Mouse (Mus musculus) gastrocnemius, postnatal 4 days (tissue): ENCODE measurements at regions not wholly inside any gene's neighbourhood (a gene's known extent, or its start where the extent isn't known, plus 50 kb on each side); places are given as distances from the start of the nearest gene placed in this dataset.

Experiments
- DNase-seq, 2 experiments: peaks; one replicate each; pipeline ENCODE4 v3.0.0; 2021 to 2022; ENCODE audit warnings: low spot score in 2 of 2, mixed read lengths in 2 of 2

DNA sequence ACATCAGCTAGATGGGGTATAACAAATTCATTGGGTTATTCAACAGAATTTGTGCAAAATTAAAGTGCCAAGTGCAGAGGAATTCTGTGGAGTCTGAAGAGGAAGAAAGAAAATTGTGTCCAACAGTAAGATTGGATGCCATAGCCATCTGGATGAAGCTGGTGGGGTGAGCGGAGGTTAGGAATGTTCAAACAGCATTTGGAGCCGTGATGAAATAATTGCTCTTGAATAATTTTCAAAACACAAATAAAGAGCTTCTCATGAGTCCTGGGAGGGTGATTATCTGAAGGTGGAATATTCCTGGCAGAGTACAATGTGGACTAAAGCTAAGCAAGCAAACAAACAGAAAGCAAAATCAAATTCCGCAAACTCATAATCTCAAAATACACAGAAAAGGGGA, 260.8 kb downstream of the 1190002N15Rik start:
- no peak for DNase-seq

DNA sequence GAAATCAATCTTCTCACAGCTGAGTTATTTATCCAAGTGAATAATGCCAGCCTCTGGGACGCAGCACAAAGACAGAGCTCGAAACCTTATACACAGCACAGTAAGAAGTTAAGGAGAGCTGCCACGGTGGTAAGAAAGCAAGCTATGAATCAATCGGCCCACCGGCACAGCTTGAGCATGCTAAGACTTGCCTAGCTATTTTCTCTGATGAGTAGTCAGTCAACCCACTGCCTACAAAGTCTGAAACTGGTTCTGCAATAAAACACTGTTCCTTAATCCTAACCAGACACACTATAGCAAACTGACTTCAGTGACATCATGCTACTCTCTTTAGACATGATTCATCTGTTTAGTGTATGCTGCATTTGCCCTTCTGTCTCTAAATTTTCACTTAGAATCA, 268.7 kb downstream of the 1190002N15Rik start:
- no peak for DNase-seq

DNA sequence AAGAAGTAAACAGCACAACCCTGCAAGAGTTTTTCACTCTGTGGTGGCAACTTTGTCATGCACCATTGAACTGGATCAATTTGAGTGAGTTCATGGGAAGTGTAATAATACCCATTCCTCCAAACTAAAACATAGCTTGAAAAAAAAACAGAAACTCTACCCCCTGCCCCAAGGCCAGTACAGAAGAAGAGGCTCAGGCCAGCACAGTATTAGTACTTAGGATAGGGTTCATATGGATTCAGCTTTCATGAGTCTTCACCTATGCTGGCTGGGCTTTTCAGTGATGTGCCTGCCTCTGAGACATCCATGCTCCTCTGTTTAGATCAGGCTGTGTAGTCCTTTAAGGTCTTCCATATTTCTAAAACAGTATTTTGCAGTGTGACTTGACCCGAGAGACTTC, 270.6 kb downstream of the 1190002N15Rik start:
- DNase-seq, result no peak

DNA sequence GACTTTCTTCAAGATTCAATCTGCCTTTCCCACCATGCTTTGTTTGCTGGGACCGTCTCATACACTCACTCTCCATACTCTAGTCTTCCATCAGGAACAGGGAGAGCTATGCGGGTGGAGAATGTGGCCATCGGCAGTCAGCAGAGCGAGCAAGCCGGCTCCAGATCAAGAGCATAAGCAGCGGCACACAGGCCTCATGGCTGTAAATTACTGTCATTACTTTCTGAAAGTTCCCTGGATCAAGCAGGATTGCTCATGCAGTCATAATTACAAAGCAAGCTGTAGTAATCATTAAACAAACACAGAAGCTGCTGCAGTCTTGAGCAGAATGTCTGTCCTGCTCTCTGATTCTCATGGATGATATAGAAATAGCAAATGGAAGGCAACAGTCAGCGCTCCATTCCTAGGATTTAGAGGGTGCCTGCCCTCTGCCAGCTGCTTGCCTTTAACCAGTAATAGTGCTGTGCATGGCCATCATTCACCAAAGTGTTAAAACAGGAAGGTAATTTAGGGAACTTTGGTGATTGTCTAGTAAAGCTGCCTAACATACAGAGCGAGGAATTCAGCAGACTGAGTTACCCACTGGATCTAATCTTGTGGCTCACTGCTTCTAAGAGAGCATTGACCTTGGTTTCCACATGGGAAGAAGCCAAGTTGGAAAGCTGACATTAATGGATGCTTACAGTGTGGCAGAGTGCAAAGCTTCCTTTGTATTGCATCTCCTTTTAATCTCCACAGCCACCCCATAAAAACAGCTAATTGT, 298.2 kb downstream of the 1190002N15Rik start:
- no peak for DNase-seq

DNA sequence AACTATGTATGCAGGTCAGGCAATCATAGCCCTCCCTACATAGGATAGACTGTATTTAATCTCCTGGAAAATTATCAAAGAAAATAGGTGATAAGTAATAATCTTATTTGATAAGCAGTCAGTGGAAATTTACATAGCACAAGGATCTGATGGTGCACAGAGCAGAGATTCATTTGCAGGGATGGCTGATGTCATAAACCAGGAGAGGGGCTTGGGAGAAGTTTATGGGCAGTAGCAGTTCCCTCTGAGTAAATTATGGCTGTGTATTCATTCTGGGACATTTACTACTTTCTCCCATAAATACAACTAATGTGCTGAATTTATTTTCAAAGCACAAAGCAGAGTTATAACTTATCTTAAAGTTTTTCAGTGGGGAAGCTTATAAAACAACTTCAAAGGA, 299.3 kb downstream of the 1190002N15Rik start:
- DNase-seq, result no peak

DNA sequence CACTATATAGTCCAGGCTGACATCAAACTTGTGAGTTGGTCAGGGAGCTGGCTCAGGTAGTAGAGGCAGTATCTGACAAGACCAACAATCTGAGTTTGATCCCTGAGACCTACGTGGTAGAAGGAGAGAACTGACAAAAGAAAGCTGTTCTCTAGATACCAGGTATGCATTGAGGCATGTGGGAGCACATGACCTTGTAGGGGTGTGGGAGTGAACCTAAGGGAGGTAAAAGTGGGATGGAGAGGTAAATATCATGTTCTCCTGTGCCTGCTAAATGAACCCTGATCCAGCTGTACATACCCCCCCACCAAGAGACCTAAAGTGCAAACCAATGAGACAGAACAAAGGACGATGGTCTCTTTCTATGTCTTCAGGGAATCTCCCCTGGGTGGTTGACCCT, 308.3 kb downstream of the 1190002N15Rik start:
- no peak for DNase-seq

DNA sequence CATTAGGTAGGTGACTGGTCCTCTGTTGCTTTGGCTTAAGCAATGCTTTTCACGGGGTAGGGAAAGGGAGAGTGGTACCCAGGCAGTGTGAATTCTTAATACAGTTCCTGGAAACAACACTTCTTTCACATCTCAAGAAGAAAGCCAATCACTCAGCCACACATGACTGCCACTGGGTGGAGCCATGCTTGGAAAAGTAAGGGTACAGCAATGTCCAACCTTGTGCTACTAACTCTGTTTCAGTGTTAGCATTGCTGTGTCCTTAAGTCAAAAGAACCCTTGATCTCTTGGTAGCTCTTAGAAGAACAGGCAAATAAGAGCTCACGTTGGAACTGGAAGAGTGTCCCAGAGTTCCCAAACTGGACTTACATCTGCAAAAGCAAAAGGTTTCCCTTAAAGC, 318.8 kb downstream of the 1190002N15Rik start:
- no peak for DNase-seq

DNA sequence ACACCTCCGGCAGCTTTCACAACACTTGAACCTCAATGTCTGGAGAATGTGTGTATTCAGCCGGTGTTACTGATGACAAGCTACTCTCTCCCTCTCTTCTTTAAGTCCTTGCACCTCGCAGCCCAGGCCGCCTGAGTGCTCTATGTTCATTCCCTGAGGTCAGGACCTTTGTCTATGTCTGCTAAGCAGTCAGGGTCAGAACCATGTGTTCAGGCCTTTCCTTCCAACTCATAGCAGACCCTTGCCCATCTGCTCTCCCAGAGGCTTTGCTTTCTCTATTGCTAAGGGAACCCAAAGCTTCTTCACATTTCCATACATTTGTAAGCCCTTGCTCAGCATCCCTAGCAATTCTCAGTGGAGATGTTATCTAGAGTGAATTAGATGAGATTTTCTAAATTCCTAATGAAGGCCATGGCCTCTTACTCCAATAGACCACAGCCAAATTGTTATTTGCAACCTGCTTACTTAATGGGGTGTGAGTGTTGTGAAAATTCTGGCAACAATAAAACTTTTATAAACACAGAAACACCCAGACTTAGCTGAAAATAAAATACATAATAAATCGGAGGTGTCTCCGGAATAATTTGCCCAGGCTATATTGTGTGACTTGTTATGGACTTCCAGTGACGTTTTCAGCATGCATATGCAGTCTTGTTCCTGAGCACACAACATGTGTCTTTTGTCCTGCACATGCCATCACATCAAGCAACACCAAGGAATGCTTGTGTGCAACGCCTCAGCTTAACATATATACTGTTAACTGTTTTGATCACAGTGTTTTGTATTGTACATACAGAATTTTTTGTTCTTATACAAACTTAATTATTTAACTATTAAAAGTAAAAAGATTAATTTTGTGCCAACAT, 321.2 kb downstream of the 1190002N15Rik start:
- no peak for DNase-seq

DNA sequence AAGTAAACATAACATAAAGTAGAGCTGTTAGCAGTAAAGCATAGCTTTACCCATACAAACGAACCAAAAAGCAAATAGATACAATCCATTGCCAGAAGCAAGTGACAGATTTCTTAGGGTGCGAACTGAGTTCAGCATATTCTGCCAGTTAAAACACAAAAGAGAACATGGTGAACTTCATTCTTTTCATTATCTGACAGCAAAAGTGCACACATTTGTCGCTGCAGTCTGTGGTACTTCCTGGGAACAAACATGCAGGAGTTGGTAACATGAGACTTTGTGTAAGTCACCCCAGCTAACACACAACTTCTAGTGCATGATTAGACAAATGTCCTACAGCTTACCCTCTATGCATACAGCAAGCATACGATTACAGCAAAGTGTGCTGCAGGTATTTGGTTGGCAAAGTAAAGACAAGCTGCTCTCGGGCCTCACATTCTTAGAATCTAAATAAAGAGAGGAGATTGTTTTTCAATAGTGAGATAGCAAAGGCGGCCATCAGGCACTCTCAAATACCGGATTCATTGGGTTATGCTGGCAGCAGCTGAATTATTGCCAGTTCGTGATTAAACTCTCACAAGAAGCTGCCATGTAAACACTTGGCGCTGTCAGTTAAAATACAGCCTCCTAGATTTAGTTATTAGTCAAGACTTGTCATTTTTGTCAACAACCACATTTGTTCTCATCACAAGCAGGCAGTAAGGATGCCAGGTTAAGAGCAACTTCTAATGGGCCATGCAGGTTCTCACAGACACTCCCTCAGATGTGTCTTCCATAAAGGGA, 327.2 kb downstream of the 1190002N15Rik start:
- no peak for DNase-seq

DNA sequence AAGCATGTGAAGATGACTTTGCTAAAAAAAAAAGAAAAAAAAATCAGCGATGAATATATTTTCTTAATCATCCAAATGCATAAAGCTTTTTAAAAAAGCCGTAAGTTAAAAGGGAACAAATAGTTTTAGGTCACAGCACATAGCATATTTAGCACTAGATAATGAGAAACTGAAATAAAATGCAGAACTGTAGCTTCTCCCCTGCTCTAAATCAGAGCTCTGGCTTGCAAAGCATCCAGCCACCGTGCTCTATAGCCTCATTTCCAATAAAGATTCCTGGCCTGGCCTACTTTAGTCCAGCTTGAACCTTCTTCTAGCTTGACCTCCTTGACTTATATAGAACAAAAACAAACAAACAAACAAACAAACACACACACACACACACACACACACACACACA, 328.9 kb downstream of the 1190002N15Rik start:
- no peak for DNase-seq

DNA sequence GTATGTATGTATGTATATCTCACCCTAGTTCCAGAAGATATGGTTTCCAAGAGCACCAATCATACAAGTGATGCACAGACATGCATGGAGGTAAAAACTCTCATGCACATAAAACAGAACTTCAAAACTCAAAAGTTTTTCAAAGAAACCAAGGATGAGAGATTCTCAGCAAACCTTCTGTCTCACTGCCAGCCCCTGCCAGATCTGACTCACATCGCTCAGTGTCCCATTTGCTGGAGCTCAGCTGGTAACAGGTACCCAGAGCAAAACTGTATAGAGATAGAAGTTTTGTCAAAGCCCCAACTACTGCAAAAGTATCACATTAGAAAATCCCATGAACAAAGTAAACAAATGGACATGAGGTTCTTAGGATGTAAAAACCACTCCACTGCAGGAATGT, 337.0 kb downstream of the 1190002N15Rik start:
- no peak for DNase-seq

DNA sequence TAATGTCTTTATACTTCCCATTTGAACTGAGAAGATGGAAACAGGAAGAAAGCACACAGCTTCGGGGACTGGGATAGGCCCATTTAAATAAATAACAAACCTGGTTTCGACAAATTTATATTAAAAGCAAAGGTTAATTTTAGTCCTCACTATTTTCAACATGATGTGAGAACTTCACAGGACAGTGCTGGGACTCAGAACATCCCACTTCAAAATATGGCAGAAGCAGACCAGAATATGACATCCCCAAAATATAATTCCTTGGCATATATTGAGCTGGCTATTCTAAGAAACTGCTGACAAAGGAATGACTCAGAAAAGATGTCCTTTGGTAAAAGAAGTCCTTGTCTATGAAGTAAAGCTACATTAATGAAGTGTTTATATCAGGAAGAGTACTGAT, 338.0 kb downstream of the 1190002N15Rik start:
- no peak for DNase-seq

DNA sequence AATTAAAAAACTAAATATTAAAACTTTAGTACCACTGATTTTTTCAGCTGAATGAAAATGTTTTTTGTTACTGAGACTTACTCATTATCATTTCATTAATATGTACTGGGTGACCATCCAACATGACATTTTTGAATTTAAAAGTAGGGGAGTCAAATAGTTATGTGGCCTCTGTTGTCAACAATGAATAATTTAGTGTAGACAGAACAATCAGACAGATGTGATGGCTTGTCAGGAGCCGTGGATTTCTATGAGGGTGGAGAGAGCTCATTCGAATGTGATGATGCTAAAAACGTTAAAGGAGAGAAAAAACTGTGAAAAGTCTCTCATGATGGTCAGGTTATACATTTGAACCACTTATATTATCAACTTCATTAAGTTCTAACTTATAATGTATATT, 346.8 kb downstream of the 1190002N15Rik start:
- no peak for DNase-seq

DNA sequence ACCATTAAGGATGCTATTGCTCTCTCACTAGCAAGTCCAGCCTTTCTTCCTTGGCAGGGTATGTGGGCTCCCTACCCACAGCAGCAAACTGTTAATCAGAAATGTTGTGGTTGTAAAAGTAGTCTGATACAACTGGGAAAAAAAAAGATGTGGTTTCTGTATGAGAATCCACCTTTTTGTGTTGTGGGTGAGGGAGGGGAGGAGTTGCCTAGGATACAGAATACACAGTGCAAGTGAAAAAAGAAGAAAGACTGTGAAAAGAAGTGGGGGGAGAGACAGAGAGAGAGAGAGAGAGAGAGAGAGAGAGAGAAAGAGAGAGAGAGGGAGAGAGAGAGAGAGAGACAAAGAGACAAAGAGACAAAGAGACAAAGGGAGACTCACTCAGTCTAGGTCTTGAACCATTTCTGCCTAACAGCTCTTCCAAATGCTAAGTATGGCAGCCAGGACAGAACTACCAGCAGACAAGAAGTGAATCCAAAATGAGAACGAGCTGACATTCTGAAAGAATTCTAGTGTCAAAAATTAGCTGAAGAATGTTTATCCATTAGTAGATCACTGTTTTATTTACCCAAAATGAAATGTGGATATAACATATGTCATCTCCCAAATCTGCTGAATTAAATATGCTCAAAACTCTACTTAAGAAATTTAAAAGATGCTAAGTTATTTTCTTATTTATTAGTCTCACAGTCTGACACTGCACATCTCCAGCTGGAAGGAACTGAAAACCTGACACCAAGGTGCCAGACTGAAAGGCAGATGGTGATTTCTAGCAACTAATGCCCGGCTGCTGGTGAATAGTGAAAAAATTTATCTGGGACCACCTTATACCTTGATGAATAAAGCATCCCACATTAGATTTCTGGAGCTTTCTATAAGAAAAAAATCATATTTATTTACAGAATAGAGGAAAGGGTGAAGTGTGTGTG, 347.7 kb downstream of the 1190002N15Rik start:
- no peak for DNase-seq

DNA sequence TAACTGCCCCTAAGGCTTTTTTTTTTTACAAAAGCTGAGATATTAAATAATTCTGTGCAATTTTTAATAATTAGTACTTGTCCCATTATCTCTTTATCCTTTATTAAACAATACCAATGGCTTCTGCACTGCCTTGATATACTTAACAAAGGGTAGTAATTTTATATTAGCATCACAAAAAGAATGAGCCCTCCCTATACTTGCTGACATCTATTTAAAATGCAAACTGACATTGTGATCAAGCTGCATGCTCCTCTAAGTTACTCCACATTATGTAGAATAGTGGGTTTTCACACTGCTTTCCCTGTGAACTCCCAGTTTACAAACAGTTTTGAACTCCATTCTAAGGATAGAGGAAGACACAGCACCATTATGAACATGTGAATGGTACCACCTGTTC, 349.8 kb downstream of the 1190002N15Rik start:
- DNase-seq, result no peak

DNA sequence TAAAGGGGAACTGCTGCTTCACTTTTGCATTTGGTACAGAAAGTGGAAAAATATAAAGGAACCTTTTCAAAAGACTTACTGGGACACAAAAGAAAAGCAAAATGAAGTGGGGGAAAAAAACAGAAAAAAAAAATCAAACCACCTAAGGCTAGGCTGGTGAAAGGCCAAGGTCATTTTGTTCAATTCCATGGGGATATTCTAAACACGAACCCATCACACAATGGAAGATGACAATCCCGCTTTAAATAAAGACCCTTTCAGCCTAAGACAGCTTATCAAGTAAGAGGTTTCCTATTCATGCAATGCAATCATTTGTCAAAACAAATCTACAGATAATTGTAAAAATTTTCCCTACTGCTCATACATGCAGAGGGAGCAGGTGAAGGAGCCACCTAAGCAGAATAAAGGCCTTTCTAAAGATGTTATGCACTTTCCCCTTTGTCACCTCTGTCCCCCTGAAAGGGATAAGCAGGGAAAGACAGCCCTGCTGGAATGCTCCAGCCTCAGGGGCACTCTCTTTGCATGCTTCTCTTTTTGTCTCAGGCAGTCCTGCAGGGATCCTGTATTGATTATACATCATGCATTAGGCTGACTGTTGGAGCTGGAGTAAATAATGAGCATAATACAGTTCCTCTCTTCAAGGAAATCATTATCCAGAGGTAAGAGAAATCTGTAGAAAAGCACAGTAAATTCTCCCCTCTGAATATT, 367.8 kb downstream of the 1190002N15Rik start:
- no peak for DNase-seq

DNA sequence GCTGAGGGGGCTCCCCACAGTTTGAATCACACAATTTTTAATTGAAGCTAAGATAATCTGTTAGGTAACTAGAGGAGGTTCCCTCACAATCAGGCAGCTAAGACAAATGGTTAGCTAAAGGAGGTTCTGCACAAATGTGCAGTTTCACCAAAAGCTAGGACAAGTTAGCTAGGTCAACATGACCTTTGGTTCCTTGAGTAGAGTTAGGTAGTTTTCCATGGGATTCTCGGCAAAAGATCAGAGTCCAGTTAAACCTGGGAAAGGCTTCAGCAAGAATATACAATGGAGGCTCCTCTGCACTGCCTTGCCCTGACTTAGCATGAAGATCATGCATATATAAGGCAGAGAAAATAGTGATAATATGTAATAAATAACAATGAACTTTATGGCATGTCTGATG, 374.2 kb downstream of the 1190002N15Rik start:
- no peak for DNase-seq

DNA sequence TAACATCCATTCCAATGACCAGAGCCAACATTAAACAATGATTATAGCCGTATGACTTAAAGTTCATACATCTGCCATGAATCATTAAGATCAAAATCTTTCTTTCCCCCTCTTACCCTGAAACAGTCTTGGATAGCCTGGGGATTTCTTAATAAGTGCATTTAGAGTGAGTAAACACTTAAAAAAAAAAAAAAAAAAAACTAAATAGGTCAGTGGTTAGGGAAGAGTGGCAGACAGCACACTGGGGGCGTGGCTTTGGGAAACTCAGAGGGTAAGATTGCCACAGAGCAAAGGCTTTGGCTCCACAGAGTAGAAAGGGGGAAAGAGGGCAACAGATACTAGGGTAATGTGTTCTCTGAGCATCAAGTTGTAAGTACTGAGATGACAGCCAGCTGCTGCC, 382.3 kb downstream of the 1190002N15Rik start:
- no peak for DNase-seq

DNA sequence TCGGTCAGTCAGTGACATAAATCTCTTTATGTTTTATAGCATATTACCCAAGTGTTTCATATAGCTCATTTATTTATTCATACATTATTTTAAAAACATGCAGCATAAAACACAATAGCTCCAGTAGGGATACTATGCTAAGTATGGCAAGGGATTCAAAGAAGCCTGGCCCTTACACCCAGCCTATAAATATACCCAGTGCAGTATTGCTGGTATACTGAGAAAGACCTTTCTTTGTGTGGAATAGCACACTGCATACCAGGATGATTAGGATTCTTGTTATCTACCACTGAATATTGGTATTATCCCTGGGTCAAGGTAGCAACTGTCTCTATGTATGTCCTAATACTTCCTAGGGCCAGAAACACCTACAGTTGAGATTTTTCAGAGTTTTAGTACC, 389.4 kb downstream of the 1190002N15Rik start:
- DNase-seq, result no peak

DNA sequence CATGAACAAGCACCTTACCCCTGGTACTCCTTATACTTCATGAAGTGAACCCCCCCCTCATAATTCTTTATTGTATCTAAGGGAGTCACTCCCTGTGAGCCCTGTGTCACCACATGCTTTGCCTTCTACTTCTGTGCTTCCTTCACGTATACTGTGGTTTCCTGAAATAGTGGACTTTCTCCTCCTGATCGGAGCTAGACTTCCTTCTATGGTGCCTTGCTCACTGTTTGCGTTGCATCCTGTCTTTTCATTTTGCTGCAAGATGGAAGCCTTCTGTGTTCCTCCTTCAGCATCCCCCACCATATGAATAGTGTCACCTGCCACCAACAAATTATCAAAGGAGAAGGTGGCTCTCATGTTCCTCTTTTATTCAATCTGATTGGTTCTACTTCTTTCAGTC, 391.1 kb downstream of the 1190002N15Rik start:
- no peak for DNase-seq
